Mouse (Mus musculus) forebrain, embryonic 12.5 days (tissue): ENCODE results near the gene Ap3d1. TPM values are rescaled to one million over a fixed set of nuclear protein-coding genes. Genes with fewer than 3 reads are reported as not detected.

ENCODE experiments used
- ATAC-seq: fragments of 200-750 bp; cut with Nextera tagmentation; 2 replicates; pipeline ENCODE4 v1.8.0; 2017; ENCODE audit warnings: moderate TSS enrichment; ENCODE audit not compliant: low FRiP score
- H3K27ac ChIP-seq: fragments of 300-500 bp; sonication (generic); 2 replicates; pipeline ENCODE4 v1.5.1; 2016; ENCODE audit warnings: mild to moderate bottlenecking
- H3K27me3 ChIP-seq: fragments of 300-500 bp; sonication (generic); 2 replicates; pipeline ENCODE4 v1.6.1; 2016; ENCODE audit warnings: mild to moderate bottlenecking
- H3K36me3 ChIP-seq: fragments of 300-500 bp; sonication (generic); replicated peaks from 2 replicates; pipeline ENCODE4 v1.6.1; 2016; ENCODE audit warnings: mild to moderate bottlenecking
- H3K4me1 ChIP-seq: fragments of 300-500 bp; sonication (generic); 2 replicates; pipeline ENCODE4 v1.6.1; 2016
- H3K4me2 ChIP-seq: fragments of 300-500 bp; sonication (generic); 2 replicates; pipeline ENCODE4 v1.6.1; 2016; ENCODE audit warnings: mild to moderate bottlenecking, moderate library complexity
- H3K4me3 ChIP-seq: fragments of 300-500 bp; sonication (generic); replicated peaks from 2 replicates; pipeline ENCODE4 v1.5.1; 2016; ENCODE audit warnings: mild to moderate bottlenecking
- H3K9ac ChIP-seq: fragments of 300-500 bp; sonication (generic); 2 replicates; pipeline ENCODE4 v1.6.1; 2016; ENCODE audit warnings: mild to moderate bottlenecking
- H3K9me3 ChIP-seq: fragments of 300-500 bp; sonication (generic); 2 replicates; pipeline ENCODE4 v1.6.1; 2016
- WGBS: fragments of 180-500 bp; shearing (Covaris S2); methylation state at CpG from one replicate; pipeline ENCODE4 v1.1.7; 2016; 5-methylcytosine and 5-hydroxymethylcytosine counted together
- polyA plus RNA-seq: library from polyadenylated mRNA; unstranded; fragments of >200 nt; fragmentation: Nextera tagmentation; extraction: Ambion mirVana; gene quantifications from 2 replicates; pipeline ENCODE4 v1.2.1, GENCODE M21; 2016

The Ap3d1 gene
- 87.5 and 89.3 TPM in 2 replicates for polyA plus RNA-seq

DNA sequence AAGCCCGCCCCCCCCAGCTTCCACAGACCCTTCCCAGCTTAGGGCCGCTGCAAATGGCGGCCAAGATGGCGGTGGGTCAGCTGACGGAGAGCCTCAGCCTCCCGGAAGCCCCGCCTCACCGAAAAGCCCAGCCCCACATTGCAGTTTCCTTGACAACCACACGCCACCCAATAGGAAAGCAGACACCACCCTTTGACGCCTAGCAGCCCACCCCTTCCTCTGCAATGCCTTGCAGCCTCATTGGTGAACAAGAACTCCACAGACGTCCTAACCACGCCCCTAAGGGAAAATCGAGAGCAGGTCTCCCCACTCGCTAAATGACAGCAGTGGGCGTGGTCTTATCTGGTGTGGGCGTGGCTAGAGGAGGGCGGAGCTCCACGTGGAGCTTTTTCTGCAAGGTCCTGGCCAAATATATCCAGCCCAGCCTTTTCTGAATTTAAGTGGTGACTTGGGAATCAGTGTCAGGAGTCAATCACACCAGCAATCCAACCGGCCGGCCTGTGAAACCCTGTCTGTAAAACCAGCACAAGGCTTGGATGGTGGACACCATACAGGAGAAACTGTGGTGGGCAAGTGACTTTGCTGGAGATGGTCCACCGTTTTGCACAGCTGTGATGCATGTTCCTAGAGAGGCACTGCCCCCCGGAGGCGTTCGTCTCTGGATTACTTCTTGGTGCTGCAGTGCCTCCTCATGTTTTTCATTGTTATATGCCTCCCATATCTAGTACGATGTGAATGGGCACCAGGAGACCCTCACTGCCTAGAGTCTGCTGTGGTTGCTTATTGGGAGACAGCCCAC lies at the start of gene Ap3d1:
TSS of gene Ap3d1 (minus strand) at position 85 of the 799 bp plus-strand sequence.
- Histone ChIP-seq H3K9ac (peak within 1 kb of the TSS; percentile 97), H3K27ac (peak within 1 kb of the TSS; percentile 89), H3K36me3 (peaks cover 2% of the 10 kb centered on the region; the same call in 1 of the 2 replicates), H3K4me2 (peak within 1 kb of the TSS; percentile 96), H3K4me3 (peak within 1 kb of the TSS; percentile 97), H3K27me3 (no peaks in the 10 kb centered on the region), H3K4me1 (peaks cover 35% of the 10 kb centered on the region), H3K9me3 (no peaks in the 10 kb centered on the region)
- peak; percentile 99 for ATAC-seq
- WGBS = 4% methylated on average over 22 of the region's 25 CpGs

DNA sequence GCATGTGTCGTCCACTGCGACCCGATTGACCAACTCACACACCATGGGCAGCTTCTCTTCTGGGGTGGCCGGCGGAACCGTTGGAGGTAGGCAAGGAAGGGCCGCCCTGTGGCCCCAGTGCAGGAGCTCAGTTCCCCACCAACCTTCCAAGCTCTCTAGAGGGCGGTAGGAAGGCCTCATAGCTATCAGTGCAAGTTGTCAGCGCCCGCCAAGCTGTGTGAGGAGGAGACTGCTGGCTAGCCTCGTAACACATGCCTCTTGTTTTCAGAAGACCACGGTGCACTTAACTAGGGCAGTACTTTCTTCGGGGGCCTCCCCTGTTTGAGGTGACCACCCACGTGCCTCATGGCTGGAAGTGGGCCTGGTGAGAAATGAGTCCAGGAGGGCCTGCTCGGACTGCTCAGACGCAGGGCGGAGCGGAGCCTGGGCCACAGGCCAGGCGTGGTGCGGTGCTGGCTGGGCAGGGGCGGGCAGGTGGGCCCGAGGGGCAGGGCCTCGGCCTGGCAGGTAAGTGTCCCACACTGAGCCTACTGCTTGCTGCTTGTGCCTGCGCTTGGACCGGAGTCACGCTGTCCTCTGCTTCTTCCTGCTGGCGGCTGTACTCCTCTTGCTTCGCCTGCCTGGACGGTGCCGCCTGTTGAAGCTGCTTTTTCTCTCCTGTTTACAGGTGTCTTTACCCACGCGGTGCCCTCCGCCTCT lies 49.6 kb upstream of the Ap3d1 start:
- Histone ChIP-seq H3K4me3 (peak overlapping the region; percentile 4; the same call in 1 of the 2 replicates), H3K36me3 (peaks cover 97% of the 10 kb centered on the region), H3K27ac (no peak overlapping the region), H3K4me1 (peaks cover 8% of the 10 kb centered on the region), H3K9ac (no peak overlapping the region), H3K9me3 (no peaks in the 10 kb centered on the region), H3K4me2 (no peak overlapping the region), H3K27me3 (no peaks in the 10 kb centered on the region)
- no peak for ATAC-seq
- WGBS = 83% methylated on average over 33 of the region's 33 CpGs

DNA sequence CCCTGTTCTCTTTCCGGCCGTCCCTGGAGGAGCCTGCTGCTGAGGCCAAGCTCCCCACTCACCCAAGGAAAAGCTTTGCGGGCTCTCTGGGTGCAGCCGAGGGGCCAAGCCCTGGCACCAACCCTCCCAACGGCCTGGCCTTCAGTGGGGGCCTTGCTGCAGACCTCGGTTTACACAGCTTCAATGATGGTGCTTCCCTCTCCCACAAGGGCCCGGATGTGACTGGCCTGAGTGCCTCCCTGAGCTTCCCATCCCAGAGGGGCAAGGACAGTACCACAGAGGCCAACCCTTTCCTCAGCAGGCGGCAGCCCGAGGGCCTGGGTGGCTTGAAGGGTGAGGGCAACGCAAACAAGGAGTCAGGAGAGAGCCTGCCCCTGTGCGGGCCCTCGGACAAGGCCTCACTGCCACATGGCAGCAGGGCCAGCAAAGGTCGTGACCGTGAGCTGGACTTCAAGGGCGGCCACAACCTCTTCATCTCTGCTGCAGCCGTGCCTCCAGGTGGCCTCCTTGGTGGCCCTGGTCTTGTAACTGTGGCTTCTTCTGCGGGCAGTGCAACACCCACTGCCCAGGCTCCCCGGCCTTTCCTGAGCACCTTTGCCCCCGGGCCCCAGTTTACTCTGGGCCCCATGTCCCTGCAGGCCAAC lies 48.8 kb upstream of the Ap3d1 start:
- Histone ChIP-seq H3K36me3 (peaks cover 97% of the 10 kb centered on the region), H3K9ac (no peak overlapping the region), H3K4me3 (no peak overlapping the region), H3K9me3 (no peaks in the 10 kb centered on the region), H3K27ac (no peak overlapping the region), H3K4me2 (no peak overlapping the region), H3K27me3 (no peaks in the 10 kb centered on the region), H3K4me1 (0 out of 2 replicates have a peak, but pooled peaks cover 2% of the 10 kb centered on the region)
- WGBS = 91% methylated on average over 19 of the region's 19 CpGs
- no peak for ATAC-seq

DNA sequence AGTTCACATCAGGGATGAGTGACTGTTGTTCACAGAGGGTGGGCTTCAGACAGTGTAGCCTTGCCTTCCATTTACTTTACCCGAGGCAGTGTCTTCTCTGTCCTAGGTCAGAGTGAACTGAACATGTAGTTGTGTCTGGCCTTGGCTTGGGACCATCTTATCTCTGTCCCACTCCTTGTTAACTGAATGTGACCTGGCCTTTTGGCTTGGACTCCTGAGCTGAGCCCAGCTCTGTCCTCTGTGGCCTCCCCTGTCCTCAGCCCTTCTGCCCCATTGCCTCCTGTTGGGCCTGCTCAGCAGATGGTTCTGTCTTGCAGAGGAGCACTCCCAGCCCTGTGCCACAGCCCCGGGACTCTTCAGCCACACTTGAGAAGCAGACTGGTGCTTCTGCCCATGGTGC lies 45.5 kb upstream of the Ap3d1 start:
- Histone ChIP-seq H3K27me3 (no peaks in the 10 kb centered on the region), H3K4me3 (no peak overlapping the region), H3K9ac (no peak overlapping the region), H3K27ac (no peak overlapping the region), H3K9me3 (no peaks in the 10 kb centered on the region), H3K4me1 (no peaks in the 10 kb centered on the region), H3K4me2 (no peak overlapping the region), H3K36me3 (peaks cover 98% of the 10 kb centered on the region)
- no peak for ATAC-seq
- WGBS = 87% methylated on average over 2 of the region's 2 CpGs

DNA sequence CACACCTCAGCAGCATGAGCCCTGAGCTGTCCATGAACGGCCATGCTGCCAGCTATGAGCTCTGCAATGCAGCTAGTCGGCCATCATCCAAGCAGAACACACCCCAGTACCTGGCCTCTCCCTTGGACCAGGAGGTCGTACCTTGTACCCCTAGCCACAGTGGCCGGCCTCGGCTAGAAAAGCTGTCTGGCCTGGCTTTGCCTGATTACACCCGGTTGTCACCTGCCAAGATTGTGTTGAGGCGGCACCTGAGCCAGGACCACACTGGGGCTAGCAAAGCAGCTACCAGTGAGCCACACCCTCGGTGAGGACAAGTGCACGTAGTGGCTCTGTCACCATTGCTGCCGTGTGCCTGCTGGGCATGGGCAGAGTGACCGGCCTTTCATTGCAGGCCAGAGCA lies 43.9 kb upstream of the Ap3d1 start:
- Histone ChIP-seq H3K4me3 (no peak overlapping the region), H3K9me3 (no peaks in the 10 kb centered on the region), H3K4me1 (no peaks in the 10 kb centered on the region), H3K4me2 (no peak overlapping the region), H3K27ac (no peak overlapping the region), H3K27me3 (no peaks in the 10 kb centered on the region), H3K9ac (no peak overlapping the region), H3K36me3 (peaks cover 98% of the 10 kb centered on the region)
- ATAC-seq = no peak
- 96% methylated on average over 11 of the region's 11 CpGs for WGBS

DNA sequence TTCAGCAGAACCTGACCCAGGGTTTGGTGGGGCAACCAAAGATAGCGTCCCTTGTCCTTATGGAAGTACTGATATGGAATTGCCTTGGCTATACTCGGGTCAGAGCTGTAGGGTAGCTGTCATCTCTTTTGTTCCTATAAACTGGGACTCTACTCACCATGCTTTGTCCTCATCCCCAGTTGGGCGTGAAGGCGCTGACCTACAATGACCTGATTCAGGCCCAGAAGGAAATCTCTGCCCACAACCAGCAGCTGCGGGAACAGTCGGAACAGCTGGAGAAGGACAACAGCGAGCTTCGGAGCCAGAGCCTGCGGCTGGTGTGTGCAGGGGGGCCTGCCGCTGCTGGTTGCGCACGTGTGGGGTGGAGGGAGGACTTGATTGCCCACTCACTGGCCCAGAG lies 42.8 kb upstream of the Ap3d1 start:
- Histone ChIP-seq H3K27ac (no peak overlapping the region), H3K4me3 (no peak overlapping the region), H3K27me3 (no peaks in the 10 kb centered on the region), H3K4me2 (no peak overlapping the region), H3K9ac (no peak overlapping the region), H3K9me3 (no peaks in the 10 kb centered on the region), H3K36me3 (peaks cover 97% of the 10 kb centered on the region), H3K4me1 (no peaks in the 10 kb centered on the region)
- ATAC-seq = no peak
- 76% methylated on average over 12 of the region's 12 CpGs for WGBS

DNA sequence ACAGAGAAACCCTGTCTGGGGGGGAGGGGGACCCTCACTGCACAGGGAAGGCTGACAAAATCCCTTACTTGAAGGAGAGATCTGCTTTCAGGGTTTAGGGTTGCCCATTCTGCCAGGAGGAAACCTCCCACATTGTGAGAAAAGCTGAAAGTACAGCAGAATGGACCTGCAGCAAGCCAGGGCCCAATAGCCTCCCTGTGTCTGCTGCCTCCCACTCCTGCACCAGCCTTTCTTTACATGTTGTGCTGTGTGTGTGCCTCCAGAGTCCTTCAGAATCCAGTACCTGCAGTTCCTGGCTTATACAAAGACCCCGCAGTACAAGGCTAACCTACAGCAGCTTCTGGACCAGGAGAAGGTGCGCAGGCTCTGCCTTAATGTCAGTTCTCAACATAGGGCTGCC lies 42.2 kb upstream of the Ap3d1 start:
- Histone ChIP-seq H3K9me3 (no peaks in the 10 kb centered on the region), H3K27me3 (no peaks in the 10 kb centered on the region), H3K4me3 (no peak overlapping the region), H3K9ac (no peak overlapping the region), H3K27ac (no peak overlapping the region), H3K36me3 (peaks cover 99% of the 10 kb centered on the region), H3K4me1 (no peaks in the 10 kb centered on the region), H3K4me2 (no peak overlapping the region)
- WGBS = 97% methylated on average over 2 of the region's 2 CpGs
- no peak for ATAC-seq

DNA sequence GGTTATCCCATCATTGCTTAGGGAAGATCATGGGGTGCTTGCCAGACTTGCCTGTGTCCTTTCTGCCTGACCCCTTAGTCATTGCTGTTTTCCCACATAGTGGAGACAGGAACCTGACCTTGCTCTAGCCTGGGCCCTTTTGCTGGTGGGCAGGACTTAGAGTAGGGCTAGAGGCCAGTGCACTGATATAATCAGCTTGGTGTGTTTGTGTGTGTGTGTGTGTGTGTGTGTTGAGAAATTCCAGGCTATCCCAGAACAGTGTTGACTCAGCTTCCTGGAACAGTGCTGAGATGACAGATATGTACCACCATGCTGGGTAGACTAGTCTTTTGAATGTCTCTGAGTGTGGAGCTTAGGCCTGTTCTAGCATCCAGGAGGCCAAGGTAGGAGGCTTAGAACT lies 37.5 kb upstream of the Ap3d1 start:
- H3K4me1 ChIP-seq = no peaks in the 10 kb centered on the region
- no peak overlapping the region for H3K9ac ChIP-seq
- H3K27ac ChIP-seq = no peak overlapping the region
- H3K36me3 ChIP-seq = peaks cover 99% of the 10 kb centered on the region
- no peak overlapping the region for H3K4me3 ChIP-seq
- ATAC-seq = no peak
- H3K9me3 ChIP-seq = no peaks in the 10 kb centered on the region
- H3K27me3 ChIP-seq = no peaks in the 10 kb centered on the region
- no peak overlapping the region for H3K4me2 ChIP-seq

DNA sequence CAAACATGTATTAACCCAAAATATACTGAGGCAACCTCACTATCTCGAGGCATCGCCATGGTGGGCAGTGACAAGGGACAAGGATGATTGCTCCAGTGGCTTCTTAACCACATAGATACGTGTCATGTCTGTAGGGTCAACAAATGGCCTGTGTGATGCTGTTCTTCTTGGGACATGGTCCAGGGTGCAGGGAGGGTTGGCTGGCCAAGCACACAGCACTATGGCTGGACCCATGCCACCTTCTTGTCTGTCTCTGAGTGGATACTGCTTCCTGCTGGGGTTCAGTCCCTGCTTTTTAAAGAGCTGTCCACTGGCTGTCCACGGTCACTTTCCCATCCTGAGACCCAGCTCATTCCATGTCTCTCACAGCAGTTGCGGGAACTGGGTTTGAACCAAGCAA lies 35.1 kb upstream of the Ap3d1 start:
- Histone ChIP-seq H3K4me2 (no peak overlapping the region), H3K36me3 (peaks cover 99% of the 10 kb centered on the region), H3K4me1 (no peaks in the 10 kb centered on the region), H3K9me3 (no peaks in the 10 kb centered on the region), H3K27ac (no peak overlapping the region), H3K27me3 (no peaks in the 10 kb centered on the region), H3K4me3 (no peak overlapping the region), H3K9ac (no peak overlapping the region)
- 98% methylated on average over 5 of the region's 5 CpGs for WGBS
- ATAC-seq = no peak

DNA sequence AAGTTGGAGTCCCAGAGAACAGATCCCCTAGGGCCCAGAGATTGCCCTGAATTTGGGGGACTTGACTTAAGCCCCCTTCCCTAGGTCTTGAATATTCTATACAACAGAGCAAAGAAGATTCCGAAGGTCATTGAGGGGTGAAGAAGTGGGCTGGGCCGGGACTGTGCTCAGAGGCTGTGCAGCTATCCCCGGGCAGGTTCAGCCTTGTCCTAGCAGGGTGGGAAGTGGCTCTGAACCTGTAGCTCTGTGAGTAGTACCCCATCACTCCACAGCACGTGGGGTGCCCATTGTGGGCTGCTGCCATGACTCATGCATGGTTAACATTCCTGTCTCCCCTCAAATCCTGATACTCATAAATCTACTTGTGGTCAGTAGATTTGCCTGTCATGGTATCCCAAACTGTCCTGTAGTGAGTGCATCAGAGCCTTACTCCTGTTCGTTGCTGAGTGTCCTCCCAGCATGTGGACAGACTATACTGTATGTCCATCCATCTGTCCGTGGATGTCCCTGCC lies 34.4 kb upstream of the Ap3d1 start:
- Histone ChIP-seq H3K27ac (no peak overlapping the region), H3K9ac (no peak overlapping the region), H3K9me3 (no peaks in the 10 kb centered on the region), H3K4me3 (no peak overlapping the region), H3K27me3 (no peaks in the 10 kb centered on the region), H3K4me1 (no peaks in the 10 kb centered on the region), H3K36me3 (peaks cover 99% of the 10 kb centered on the region), H3K4me2 (no peak overlapping the region)
- ATAC-seq = no peak
- WGBS = 90% methylated on average over 6 of the region's 6 CpGs

DNA sequence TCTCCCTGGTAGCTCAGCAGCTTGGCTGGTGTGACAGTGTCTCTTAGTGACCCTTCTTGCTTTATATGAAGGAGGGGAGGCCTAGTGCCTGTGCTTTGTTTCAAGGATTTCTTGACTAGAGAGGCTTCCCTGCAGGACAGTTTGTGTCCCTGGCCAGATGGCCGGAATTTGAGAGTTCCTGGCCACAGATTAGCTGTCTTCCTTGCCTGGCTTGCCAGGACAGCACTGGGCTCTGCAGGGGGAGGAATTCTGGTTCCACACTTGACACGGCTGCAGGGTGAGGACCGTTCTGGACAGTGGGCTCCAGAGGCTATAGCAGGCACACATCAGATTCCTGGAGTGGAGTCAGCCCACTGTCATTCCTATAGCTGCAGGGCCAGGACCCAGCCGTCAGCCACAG lies 33.7 kb upstream of the Ap3d1 start:
- no peak overlapping the region for H3K4me3 ChIP-seq
- no peak for ATAC-seq

DNA sequence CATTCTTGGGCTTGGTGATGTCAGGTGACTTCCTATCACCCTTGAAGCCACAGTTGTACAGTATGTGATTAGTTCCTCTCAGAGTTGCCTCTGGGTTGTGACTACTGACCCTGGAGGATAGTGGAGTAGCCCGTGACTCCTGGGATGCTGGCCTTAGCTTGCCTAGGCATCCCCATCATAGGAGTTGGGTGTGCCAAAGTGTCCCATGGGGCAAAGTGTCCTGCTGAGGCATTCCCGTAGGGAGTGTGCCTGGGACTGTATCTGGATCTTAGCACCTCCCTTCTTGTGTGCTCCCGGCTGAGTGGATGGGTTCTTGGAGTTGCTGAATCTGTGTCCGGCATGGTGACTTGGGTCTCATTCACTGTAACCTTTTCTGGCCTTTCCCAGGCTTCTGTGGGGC lies 32.9 kb upstream of the Ap3d1 start:
- ATAC-seq = no peak
- no peak overlapping the region for H3K9ac ChIP-seq
- H3K9me3 ChIP-seq = no peaks in the 10 kb centered on the region
- no peak overlapping the region for H3K4me3 ChIP-seq
- H3K27ac ChIP-seq = no peak overlapping the region
- H3K36me3 ChIP-seq = peaks cover 100% of the 10 kb centered on the region
- no peak overlapping the region for H3K4me2 ChIP-seq
- 86% methylated on average over 4 of the region's 4 CpGs for WGBS
- H3K4me1 ChIP-seq = no peaks in the 10 kb centered on the region
- H3K27me3 ChIP-seq = no peaks in the 10 kb centered on the region

More for the DNA sequence above, 33.7 kb upstream of the Ap3d1 start:
- H3K27ac ChIP-seq = no peak overlapping the region
- no peaks in the 10 kb centered on the region for H3K4me1 ChIP-seq
- H3K27me3 ChIP-seq = no peaks in the 10 kb centered on the region
- H3K9ac ChIP-seq = no peak overlapping the region
- H3K9me3 ChIP-seq = no peaks in the 10 kb centered on the region
- H3K36me3 ChIP-seq = peaks cover 99% of the 10 kb centered on the region
- no peak overlapping the region for H3K4me2 ChIP-seq
- 95% methylated on average over 4 of the region's 4 CpGs for WGBS
